Mouse (Mus musculus) stomach, embryonic 15.5 days (tissue): ENCODE results near the gene Cmss1. TPM values are rescaled to one million over a fixed set of nuclear protein-coding genes. Genes with fewer than 3 reads are reported as not detected.

ENCODE experiments used
- polyA plus RNA-seq: library from polyadenylated mRNA; unstranded; fragments of >200 nt; fragmentation: Nextera tagmentation; extraction: Ambion mirVana; gene quantifications from 2 replicates; pipeline ENCODE4 v1.2.1, GENCODE M21; 2015

Cmss1 gene
- polyA plus RNA-seq, 1 experiment from 2014 or later, result 45.8 TPM

Other genes with a start within 250 kb of the Cmss1 start
- gene Col8a1, start 147.9 kb upstream of the Cmss1 start, polyA plus RNA-seq, result 11.6 and 15.7 TPM in 2 replicates